Mouse (Mus musculus) inflammation-experienced regulatory T-cells, adult 6 months (primary cell): ENCODE data around the gene Fam169b. TPM values are rescaled to one million over a fixed set of nuclear protein-coding genes. Genes with fewer than 3 reads are reported as not detected.
A peak's percentile ranks its signal among the peaks of the same experiment; 100 is the strongest.
"Not testable (repeated sequence)": the region's sequence is repeated elsewhere in the genome, so short reads cannot be mapped to it uniquely, and the experiment has no call there.

Experiments
- ATAC-seq: one replicate; pipeline ENCODE4 v1.8.0; 2017
- polyA plus RNA-seq, 3 experiments: library from polyadenylated mRNA; unstranded; fragments of 100-300 nt; shearing (Covaris generic); gene quantifications; one replicate each; pipeline ENCODE4 v1.2.1; 2017

The Fam169b gene
- polyA plus RNA-seq, 3 experiments from 2014 or later, result 45.3 to 127 (median 108) TPM

DNA sequence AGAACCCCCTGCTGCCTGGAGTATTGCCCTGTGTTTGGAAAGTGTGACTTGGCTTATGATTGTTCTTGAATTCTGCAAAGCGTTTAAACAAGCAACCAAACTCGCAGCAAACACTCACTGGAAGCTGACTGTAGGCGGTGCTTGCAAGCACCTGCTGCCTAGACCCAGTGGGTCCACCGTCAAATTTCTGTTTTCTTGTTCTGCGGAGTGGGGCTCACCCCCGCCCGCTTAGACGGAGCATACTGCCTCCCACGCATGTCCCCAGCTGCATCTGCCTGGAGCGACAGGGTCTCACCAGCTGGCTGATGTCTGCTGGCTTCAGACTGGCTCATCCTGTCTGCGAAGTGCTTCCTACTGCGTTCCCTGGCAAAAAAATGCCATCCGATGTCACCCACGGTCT, 9.1 kb upstream of the Fam169b start:
- peak; percentile 85 for ATAC-seq

GRCm38 (mm10) chr7:68265391-68265790, 8.2 kb upstream of the Fam169b start:
- ATAC-seq, result no peak

DNA sequence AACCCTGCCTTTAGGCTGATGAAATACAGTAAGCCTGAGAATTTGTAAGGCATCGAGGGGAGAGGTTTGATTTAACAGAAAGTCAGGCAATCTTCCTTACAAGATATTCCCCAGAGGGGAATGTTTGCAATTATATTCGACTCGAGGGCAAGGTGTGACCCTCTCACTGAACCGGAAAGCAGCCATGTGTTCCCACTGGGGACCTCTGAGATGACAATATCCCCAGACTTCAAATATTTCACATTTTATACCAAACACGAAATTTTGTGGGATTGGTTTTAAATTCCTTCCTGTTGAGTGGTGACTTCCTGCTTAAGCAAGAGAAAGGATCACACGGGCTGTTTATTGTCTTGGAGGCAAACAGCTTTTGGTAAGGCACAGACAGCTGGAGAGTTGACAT, 6.9 kb upstream of the Fam169b start:
- ATAC-seq, result no peak

GRCm38 (mm10) chr7:68270551-68270950, 3.1 kb upstream of the Fam169b start:
- no peak for ATAC-seq

GRCm38 (mm10) chr7:68271816-68272215, 1.8 kb upstream of the Fam169b start:
- ATAC-seq, result no peak

DNA sequence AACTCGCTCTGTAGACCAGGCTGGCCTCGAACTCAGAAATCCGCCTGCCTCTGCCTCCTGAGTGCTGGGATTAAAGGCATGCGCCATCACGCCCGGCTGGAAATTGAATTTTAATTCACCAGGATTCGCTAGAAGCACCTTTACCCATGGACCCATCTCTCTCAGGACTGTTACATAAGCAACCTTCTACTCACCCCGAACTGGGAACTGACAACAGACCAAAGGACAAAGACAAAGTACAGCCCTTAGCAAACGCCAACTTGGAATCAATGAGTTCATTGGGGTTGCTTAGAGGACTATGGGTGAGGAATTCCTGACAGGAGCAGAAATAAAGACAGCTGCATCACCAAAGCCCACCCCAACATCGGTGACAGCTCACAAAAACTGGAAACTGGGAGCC, 1.0 kb upstream of the Fam169b start:
- no peak for ATAC-seq

GRCm38 (mm10) chr7:68274218-68274617, 579 bp downstream of the Fam169b start:
- ATAC-seq, result no peak

DNA sequence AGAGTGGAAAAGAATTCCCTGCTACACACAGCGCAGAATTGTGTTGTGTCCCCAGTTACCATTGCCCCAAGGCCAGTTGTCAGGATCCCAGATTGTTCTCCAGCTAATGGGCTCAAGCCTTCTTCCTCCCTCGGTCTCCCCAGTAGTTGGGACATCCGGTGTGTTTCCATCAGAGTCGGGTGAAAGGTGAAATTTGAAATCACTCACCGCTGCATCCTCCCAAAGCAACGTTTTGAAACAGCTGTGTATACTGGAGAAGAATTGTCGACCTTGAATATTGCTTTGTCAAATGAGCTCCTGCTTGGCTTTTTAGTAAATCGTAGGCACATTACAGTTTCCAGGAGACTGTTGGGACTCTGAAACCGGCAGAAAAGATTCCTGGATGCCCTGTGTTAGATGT, 1.3 kb downstream of the Fam169b start:
- ATAC-seq, result peak; percentile 6

- ATAC-seq, result peak; percentile 35
Observed at GRCm38 (mm10) chr7:68275445-68275837, 1.8 kb downstream of the Fam169b start.

GRCm38 (mm10) chr7:68275838-68276731, 2.4 kb downstream of the Fam169b start:
- peak; percentile 59 for ATAC-seq

DNA sequence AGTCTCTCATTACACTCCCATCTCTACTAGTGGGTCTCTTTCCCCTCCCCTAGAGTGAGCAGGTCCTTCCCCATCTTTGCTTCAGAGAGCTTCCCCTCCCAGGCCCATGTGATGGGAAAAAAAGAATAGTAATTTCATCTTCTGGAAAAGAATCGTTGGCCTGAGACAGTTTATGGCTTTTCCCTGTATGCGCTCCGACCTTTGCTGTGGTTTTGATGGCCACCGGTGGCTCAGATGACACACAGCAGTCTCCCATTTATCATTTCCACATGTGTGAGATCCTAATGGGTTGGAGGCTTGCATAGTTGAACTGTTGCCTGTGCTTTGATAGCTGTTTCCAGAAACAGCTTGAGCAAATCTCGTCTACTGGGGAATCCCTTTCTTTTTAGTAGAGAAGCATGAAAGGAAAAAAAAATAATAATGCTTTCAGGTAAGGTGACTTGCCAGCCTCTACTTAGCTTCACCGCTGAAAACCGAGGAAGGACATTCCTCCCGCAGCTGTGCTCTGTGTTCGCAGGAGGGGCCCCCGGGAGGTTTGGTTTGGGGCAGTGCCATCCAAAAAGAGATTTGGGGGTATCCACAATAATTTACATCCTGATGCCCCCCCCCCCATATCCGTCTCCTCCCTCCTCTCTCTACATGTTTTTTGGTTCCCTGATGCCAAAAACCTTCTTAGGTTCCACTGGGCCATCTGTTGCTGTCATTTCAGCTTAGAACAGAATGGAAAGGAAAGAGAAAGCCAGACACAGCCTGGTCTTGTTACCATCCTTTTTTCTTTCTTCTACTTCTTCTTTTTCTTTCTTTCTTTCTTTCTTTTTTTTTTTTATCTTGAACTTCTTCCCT, 3.6 kb downstream of the Fam169b start:
- ATAC-seq, result no peak

GRCm38 (mm10) chr7:68277897-68278270, 4.2 kb downstream of the Fam169b start:
- ATAC-seq, result no peak

- no peak for ATAC-seq
Observed at GRCm38 (mm10) chr7:68278385-68278784, 4.7 kb downstream of the Fam169b start.

DNA sequence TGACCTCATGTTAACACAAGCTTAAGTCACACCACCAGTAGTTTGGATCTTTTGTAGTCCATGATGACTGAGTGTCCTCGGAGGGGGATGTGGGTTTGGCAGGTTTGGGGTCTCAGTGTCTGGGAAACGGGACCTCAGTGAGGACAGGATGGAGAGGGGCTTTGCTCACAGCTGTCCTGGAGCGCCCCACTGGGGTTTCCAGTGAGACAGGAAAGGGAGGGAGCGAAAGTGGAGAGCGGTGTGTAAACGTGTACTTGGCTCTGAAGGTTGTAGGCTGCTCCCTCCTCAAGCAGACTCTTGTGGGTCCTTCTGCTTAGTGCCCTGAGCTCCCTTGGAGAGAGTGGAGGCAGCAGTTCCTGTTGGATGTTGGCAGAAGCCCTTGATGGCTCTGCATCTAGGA, 5.3 kb downstream of the Fam169b start:
- ATAC-seq, result peak; percentile 7

DNA sequence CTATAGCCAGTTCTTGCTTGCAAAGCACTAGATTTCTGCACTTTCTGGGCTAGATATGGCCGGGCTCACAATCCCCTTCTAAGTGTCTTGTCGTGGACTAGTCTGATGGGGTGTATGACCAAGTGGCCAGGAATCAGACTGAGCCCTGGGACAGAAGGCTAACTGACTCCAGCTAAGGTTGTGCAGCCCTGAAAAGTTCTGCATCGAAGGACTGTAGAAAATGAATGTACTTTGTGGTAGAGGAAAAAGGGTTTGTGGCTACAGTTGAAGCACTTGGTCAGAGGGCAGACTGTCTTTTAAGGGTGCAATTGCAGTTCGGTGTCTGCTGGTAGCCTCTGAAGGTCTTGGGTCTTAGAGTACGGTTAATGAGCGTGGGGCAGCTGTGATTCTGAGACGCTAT, 5.8 kb downstream of the Fam169b start:
- ATAC-seq, result no peak

DNA sequence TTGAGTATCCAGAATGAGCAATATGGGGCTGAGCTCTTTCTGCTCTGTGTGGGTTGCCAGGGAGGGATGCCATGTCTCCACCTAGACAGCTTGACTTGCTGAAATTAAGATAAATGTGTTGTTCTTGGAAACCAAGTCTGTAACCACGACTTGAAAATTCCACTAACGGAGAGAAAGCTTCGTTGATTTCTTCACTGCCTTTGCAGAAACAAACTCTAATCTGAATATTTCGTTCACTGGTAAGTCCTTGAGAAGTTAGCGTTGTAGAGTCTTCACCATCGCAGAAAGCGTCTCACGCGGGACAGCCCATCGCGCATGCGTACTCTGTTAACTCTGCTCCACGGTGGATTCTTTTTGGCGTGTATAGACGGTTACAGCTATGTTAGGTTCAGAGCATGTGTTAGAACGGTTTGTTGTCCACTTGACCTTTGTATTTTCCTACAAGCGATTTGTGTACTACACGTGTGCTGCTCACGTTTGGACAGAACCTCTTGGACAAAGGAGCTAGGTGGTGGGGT, 6.8 kb downstream of the Fam169b start:
- ATAC-seq, result no peak

- peak; percentile 30 for ATAC-seq
Observed at GRCm38 (mm10) chr7:68281341-68281740, 7.7 kb downstream of the Fam169b start.

DNA sequence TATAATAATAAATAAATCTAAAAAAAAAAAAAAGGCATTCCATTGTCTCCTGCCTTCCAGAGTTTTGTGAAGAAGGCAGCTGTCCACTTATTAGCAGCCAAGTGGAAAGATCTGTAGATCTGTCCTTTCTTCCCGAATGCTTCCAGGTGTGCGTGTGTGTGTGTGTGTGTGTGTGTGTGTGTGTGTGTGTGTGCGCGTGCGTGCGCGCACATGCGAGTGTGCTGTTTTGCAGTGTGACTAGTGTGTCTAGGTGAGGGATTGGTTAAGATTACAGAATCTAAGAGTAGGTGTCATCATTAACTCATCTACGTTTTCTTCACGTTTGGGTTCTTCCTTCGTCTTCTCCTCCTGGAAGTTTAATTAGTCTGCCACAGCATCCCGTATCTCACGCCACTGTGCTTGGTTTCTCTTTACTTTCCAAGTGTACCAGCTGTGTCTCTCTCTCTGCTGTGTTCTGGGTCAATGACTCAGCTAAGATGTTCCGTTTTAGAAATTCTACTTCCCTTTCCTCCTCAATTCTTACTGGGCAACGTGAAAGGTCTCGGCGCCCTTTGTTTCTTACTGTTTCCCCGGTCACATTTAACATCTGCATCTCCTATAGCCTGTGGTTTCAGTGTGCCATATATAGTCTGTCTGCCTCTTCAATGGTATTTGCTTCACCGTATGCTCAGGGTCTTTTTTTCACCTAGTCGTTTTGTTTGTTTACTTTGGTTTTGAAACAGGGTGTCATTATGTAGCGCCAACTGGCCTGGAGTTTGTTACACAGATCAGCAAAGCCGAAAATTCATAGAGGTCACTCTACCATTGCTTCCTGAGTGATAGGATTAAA, 8.9 kb downstream of the Fam169b start:
- ATAC-seq, result peak; percentile 27

GRCm38 (mm10) chr7:68283133-68283520, 9.5 kb downstream of the Fam169b start:
- ATAC-seq, result not testable (repeated sequence)

DNA sequence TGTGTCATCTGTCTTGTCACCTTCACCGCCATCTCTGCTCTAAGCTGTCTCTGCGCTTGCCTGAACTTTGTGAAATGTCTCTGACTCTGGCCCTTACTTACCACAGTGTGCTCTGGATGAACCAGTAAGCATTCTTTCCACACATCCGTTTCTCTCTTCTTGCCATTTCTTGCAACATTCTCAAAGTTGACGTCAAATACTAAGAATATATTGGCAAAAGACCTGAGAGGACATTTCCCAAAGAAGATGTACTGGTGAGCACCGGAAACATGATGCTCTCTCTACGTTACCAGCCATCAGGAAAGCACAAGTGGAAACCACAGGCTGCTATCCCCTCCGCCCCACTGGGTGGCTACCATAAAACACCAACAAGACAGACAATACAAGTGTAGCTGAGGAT, 10.1 kb downstream of the Fam169b start:
- peak; percentile 20 for ATAC-seq

DNA sequence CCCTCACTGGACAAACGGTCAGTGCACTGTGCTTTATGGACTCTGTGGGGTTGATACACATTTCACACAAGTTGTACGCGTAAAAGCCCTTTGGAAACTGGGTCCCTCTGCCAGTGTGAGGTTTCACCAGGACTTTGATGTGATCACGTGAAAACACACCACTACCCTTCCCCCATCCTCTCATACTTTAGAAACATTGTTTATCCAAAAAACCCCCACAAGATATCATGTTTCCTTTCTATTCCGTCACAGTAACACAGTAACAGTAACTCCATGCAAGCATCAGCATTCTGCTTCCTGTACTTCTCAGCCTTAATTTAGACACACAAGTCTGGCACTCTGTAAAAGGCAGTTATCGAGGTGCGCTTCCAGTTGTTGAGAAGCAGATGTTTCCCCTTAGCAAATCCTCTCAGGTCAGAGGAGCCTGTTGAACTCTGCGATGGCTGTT, 12.2 kb downstream of the Fam169b start:
- peak; percentile 39 for ATAC-seq
